Mouse (Mus musculus) kidney, postnatal 4 days (tissue): ENCODE results near the gene BC061212.
"Not testable (repeated sequence)": the region's sequence is repeated elsewhere in the genome, so short reads cannot be mapped to it uniquely, and the experiment has no call there.

Experiments used
- DNase-seq, 2 experiments: peaks; one replicate each; pipeline ENCODE4 v3.0.0; 2021; ENCODE audit warnings: mixed read lengths in 2 of 2

Gene BC061212

DNA sequence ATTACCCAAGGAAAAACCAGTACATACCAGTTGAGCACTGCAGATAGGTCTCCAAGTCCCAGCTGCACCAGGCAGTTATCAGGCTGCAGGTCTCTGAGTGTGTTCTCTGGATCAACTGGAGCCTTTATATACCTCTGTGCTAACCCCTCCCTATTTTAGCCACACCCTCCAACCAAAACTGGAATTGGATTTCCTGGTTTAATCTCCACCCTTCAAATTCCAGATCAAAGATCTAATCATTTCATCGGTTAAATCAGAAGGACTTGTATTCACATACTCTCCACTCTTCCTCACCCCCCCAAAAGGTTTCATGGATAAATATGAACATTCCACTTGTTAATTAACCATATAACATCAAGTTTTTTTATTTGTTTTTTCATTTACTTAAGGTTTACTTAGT, at the start of gene BC061212:
Gene BC061212, minus strand, starts transcription at position 101 of the 400 bp plus-strand sequence.
- DNase-seq: not testable (repeated sequence)

DNA sequence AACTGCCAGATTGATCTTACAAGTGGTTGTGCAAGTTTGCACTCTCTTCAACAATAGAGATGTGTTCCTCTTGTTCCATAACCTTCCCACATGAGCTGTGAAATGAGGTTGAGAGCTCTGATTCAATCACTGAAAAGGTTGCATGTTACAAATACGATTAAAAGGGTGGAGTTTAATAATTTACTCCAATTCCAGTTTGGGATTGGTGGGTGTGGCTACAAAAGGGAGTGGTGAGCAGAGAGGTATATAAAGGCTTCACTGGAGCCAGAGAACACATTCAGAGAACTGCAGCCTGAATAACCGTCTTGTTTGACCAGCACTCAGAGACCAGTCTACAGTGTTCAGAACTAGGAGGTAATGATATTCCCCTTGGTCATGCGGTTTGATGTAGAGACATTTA, 5.7 kb upstream of the BC061212 start, which contains the start of gene Gm6351:
Gene Gm6351, plus strand, starts transcription at position 301 of the 400 bp plus-strand sequence.
- DNase-seq: not testable (repeated sequence)
